Mouse (Mus musculus) stomach, postnatal 0 days (tissue): ENCODE results near the gene Gm10277. TPM values are rescaled to one million over a fixed set of nuclear protein-coding genes. Genes with fewer than 3 reads are reported as not detected.

ENCODE experiments used
- ATAC-seq: fragments of 200-750 bp; cut with Nextera tagmentation; 2 replicates; pipeline ENCODE4 v1.8.0; 2017; ENCODE audit not compliant: low FRiP score, low TSS enrichment
- DNase-seq: peaks from one replicate; pipeline ENCODE4 v3.0.0-alpha.2; 2016; ENCODE audit warnings: low spot score
- H3K27ac ChIP-seq: fragments of 300-500 bp; sonication (generic); replicated peaks from 2 replicates; pipeline ENCODE4 v1.5.1; 2014; ENCODE audit warnings: mild to moderate bottlenecking, control low read depth
- H3K27me3 ChIP-seq: fragments of 300-500 bp; sonication (generic); 2 replicates; pipeline ENCODE4 v1.6.1; 2014; ENCODE audit warnings: low read length; ENCODE audit not compliant: control insufficient read depth, insufficient read depth
- H3K36me3 ChIP-seq: fragments of 300-500 bp; sonication (generic); 2 replicates; pipeline ENCODE4 v1.6.1; 2014; ENCODE audit warnings: low read length, mixed read lengths; ENCODE audit not compliant: control insufficient read depth, insufficient read depth
- H3K4me1 ChIP-seq: fragments of 300-500 bp; sonication (generic); replicated peaks from 2 replicates; pipeline ENCODE4 v1.6.1; 2014; ENCODE audit warnings: antibody characterized with exemption; ENCODE audit not compliant: control insufficient read depth, insufficient read depth
- H3K4me2 ChIP-seq: fragments of 300-500 bp; sonication (generic); replicated peaks from 2 replicates; pipeline ENCODE4 v1.6.1; 2014; ENCODE audit warnings: low read depth, mild to moderate bottlenecking, control low read depth, moderate library complexity
- H3K4me3 ChIP-seq: fragments of 300-500 bp; sonication (generic); 2 replicates; pipeline ENCODE4 v1.5.1; 2014; ENCODE audit warnings: low read depth, low read length, control low read depth
- H3K9ac ChIP-seq: fragments of 300-500 bp; sonication (generic); 2 replicates; pipeline ENCODE4 v1.6.1; 2014; ENCODE audit warnings: mild to moderate bottlenecking, low read length, control low read depth, mixed read lengths
- H3K9me3 ChIP-seq: fragments of 300-500 bp; sonication (generic); 2 replicates; pipeline ENCODE4 v1.6.1; 2016; ENCODE audit warnings: low read length; ENCODE audit not compliant: control insufficient read depth
- CTCF ChIP-seq: IDR thresholded peaks from 2 replicates; pipeline ENCODE4 v1.5.1; 2016; ENCODE audit warnings: antibody characterized with exemption, low read depth, mild to moderate bottlenecking, moderate library complexity
- EP300 ChIP-seq: optimal IDR thresholded peaks from 2 replicates; pipeline ENCODE3; 2016; ENCODE audit warnings: antibody characterized with exemption
- WGBS: fragments of 180-500 bp; shearing (Covaris S2); extraction: QIAGEN DNeasy Blood & Tissue Kit; methylation state at CpG from one replicate; pipeline ENCODE4 v1.1.7; 2014; 5-methylcytosine and 5-hydroxymethylcytosine counted together
- polyA plus RNA-seq: library from polyadenylated mRNA; unstranded; fragments of >200 nt; fragmentation: Nextera tagmentation; extraction: Ambion mirVana; gene quantifications from 2 replicates; pipeline ENCODE4 v1.2.1, GENCODE M21; 2015

The Gm10277 gene
- polyA plus RNA-seq, 1 experiment from 2014 or later = 0.40 TPM

GRCm38 (mm10) chr11:77808051-77808465 is 20.5 kb upstream of the Gm10277 start:
- H3K36me3 ChIP-seq = no peaks in the 10 kb centered on the region
- H3K4me3 ChIP-seq = no peak overlapping the region
- ATAC-seq = peak; percentile 62; the same call in 1 of the 2 replicates
- no peaks in the 10 kb centered on the region for H3K27me3 ChIP-seq
- TF ChIP-seq EP300 (no peak), CTCF (no peak)
- no peak overlapping the region for H3K9ac ChIP-seq
- H3K9me3 ChIP-seq = no peaks in the 10 kb centered on the region
- H3K4me2 ChIP-seq = no peak overlapping the region
- 38% methylated on average over 5 of the region's 5 CpGs for WGBS
- peak; percentile 54 for DNase-seq
- 0 out of 2 replicates have a peak overlapping the region, but pooled peaks have one; percentile 18 for H3K27ac ChIP-seq
- H3K4me1 ChIP-seq = peaks cover 7% of the 10 kb centered on the region; the same call in 1 of the 2 replicates

- no peak overlapping the region for H3K27ac ChIP-seq
- TF ChIP-seq CTCF (no peak), EP300 (no peak)
- no peak overlapping the region for H3K4me2 ChIP-seq
These were observed 19.3 kb upstream of the Gm10277 start for GRCm38 (mm10) chr11:77806855-77807254.

GRCm38 (mm10) chr11:77806218-77806617 is 18.7 kb upstream of the Gm10277 start:
- no peak overlapping the region for H3K27ac ChIP-seq
- no peak overlapping the region for H3K9ac ChIP-seq
- H3K4me1 ChIP-seq = peaks cover 11% of the 10 kb centered on the region; the same call in 1 of the 2 replicates
- H3K36me3 ChIP-seq = no peaks in the 10 kb centered on the region
- H3K9me3 ChIP-seq = no peaks in the 10 kb centered on the region
- H3K4me2 ChIP-seq = no peak overlapping the region
- 26% methylated on average over 2 of the region's 2 CpGs for WGBS
- no peak overlapping the region for H3K4me3 ChIP-seq
- no peak for TF ChIP-seq EP300
- TF ChIP-seq CTCF = peak; percentile 46
- ATAC-seq (0 out of 2 replicates have a peak, but pooled peaks have one; percentile 18), DNase-seq (no peak)
- H3K27me3 ChIP-seq = no peaks in the 10 kb centered on the region

More at GRCm38 (mm10) chr11:77806855-77807254, 19.3 kb upstream of the Gm10277 start:
- H3K4me3 ChIP-seq = no peak overlapping the region
- ATAC-seq (no peak), DNase-seq (no peak)
- no peaks in the 10 kb centered on the region for H3K36me3 ChIP-seq
- no peaks in the 10 kb centered on the region for H3K27me3 ChIP-seq
- WGBS = 76% methylated on average over 6 of the region's 6 CpGs
- H3K4me1 ChIP-seq = peaks cover 7% of the 10 kb centered on the region; the same call in 1 of the 2 replicates
- no peaks in the 10 kb centered on the region for H3K9me3 ChIP-seq
- no peak overlapping the region for H3K9ac ChIP-seq

- no peak for TF ChIP-seq EP300
- TF ChIP-seq CTCF = no peak
- H3K9me3 ChIP-seq = no peaks in the 10 kb centered on the region
- no peak overlapping the region for H3K27ac ChIP-seq
- no peaks in the 10 kb centered on the region for H3K36me3 ChIP-seq
- no peak for ATAC-seq
- DNase-seq = no peak
- peaks cover 16% of the 10 kb centered on the region for H3K4me1 ChIP-seq
- H3K27me3 ChIP-seq = no peaks in the 10 kb centered on the region
- 70% methylated on average over 9 of the region's 9 CpGs for WGBS
- H3K4me2 ChIP-seq = no peak overlapping the region
- H3K4me3 ChIP-seq = no peak overlapping the region
- H3K9ac ChIP-seq = no peak overlapping the region
These were observed 14.9 kb upstream of the Gm10277 start for GRCm38 (mm10) chr11:77802341-77802865.

- H3K27me3 ChIP-seq = no peaks in the 10 kb centered on the region
- H3K9ac ChIP-seq = peak overlapping the region; percentile 38
- peak overlapping the region; percentile 39 for H3K4me2 ChIP-seq
- WGBS = 10% methylated on average over 15 of the region's 15 CpGs
- H3K4me3 ChIP-seq = no peak overlapping the region
- DNase-seq (peak; percentile 78), ATAC-seq (peak; percentile 89)
- peak overlapping the region; percentile 61; the same call in 1 of the 2 replicates for H3K27ac ChIP-seq
- no peaks in the 10 kb centered on the region for H3K36me3 ChIP-seq
- TF ChIP-seq EP300 (no peak), CTCF (no peak)
- H3K4me1 ChIP-seq = peaks cover 13% of the 10 kb centered on the region
- no peaks in the 10 kb centered on the region for H3K9me3 ChIP-seq
These were observed 13.5 kb upstream of the Gm10277 start for GRCm38 (mm10) chr11:77800869-77801701.
